16 mouse cellular contexts compared by ENCODE assay signal in genomic region chr11:75247137-75247730, GRCm38 (mm10). TPM values are rescaled to one million over a fixed set of nuclear protein-coding genes. Genes with fewer than 3 reads are reported as not detected.
DNase-seq lines count a peak whose midpoint lies in the region; ATAC-seq and TF ChIP-seq lines count a peak whose summit lies in the region.
"Had no signal": no experiment of that assay in that cellular context is flagged by ENCODE, and none has a peak within 500 bp of the region (broad histone marks: within the 10 kb centered on the region; RNA-seq: fewer than 3 reads in every experiment).

No protein-coding gene starts in this region.

- intact Hi-C loops in heart, adult 2 months (cut with DNase I): no loop called here

- no peak overlapping the region for H3K4me3 ChIP-seq in heart, embryonic 10.5 days
- no peak overlapping the region for H3K4me3 ChIP-seq in heart, adult 2 months
- no peak overlapping the region for H3K4me3 ChIP-seq in limb, embryonic 13.5 days
- H3K4me3 ChIP-seq in limb, embryonic 10.5 days: no peak overlapping the region
- no peak overlapping the region for H3K4me3 ChIP-seq in stomach, embryonic 15.5 days (replicated peaks)
- H3K4me3 ChIP-seq: embryonic facial prominence, embryonic 12.5 days; left cerebral cortex, adult 2 months; limb, embryonic 12.5 days; midbrain, embryonic 15.5 days; neural tube, embryonic 12.5 days had no signal

- WGBS in heart, embryonic 10.5 days: 89% methylated on average over 10 of the region's 10 CpGs
- WGBS in heart, adult 2 months: 89% methylated on average over 10 of the region's 10 CpGs
- WGBS in limb, embryonic 13.5 days: 93% methylated on average over 10 of the region's 10 CpGs
- WGBS in limb, embryonic 10.5 days: 94% methylated on average over 10 of the region's 10 CpGs
- 84% methylated on average over 10 of the region's 10 CpGs for WGBS in stomach, embryonic 15.5 days

- no peak for TF ChIP-seq EP300 in heart, adult 2 months (IDR thresholded peaks at IDR 0.05; ENCODE audit: insufficient read depth, low read depth, low read length)

- no peak for TF ChIP-seq POLR2A in heart, adult 2 months (IDR thresholded peaks at IDR 0.05; ENCODE audit: insufficient read depth, low read depth, low read length)

- H3K9me3 ChIP-seq in heart, embryonic 10.5 days: no peaks in the 10 kb centered on the region
- H3K9me3 ChIP-seq in limb, embryonic 13.5 days: no peaks in the 10 kb centered on the region
- H3K9me3 ChIP-seq in limb, embryonic 10.5 days (replicated peaks): no peaks in the 10 kb centered on the region
- no peaks in the 10 kb centered on the region for H3K9me3 ChIP-seq in stomach, embryonic 15.5 days
- H3K9me3 ChIP-seq: embryonic facial prominence, embryonic 12.5 days; G1E; limb, embryonic 12.5 days; midbrain, embryonic 15.5 days; neural tube, embryonic 12.5 days had no signal

- no peaks in the 10 kb centered on the region; the same call in 1 of the 2 replicates for H3K36me3 ChIP-seq in heart, embryonic 10.5 days
- no peaks in the 10 kb centered on the region for H3K36me3 ChIP-seq in heart, adult 2 months (ENCODE audit: control insufficient read depth, insufficient read depth, low read length)
- H3K36me3 ChIP-seq in limb, embryonic 13.5 days: no peaks in the 10 kb centered on the region
- no peaks in the 10 kb centered on the region for H3K36me3 ChIP-seq in limb, embryonic 10.5 days
- H3K36me3 ChIP-seq in stomach, embryonic 15.5 days: no peaks in the 10 kb centered on the region
- H3K36me3 ChIP-seq: embryonic facial prominence, embryonic 12.5 days; G1E; limb, embryonic 12.5 days; midbrain, embryonic 15.5 days; neural tube, embryonic 12.5 days had no signal

- 0 out of 2 replicates have a peak, but pooled peaks have one; percentile 34 for ATAC-seq in limb, embryonic 13.5 days (ENCODE audit: low FRiP score, low read depth)
- no peak for ATAC-seq in stomach, embryonic 15.5 days (ENCODE audit: insufficient read depth, low FRiP score, low read depth)
- ATAC-seq: liver, postnatal 0 days; midbrain, embryonic 15.5 days had no signal

- H3K4me1 ChIP-seq in heart, embryonic 10.5 days: peaks cover 92% of the 10 kb centered on the region
- peaks cover 4% of the 10 kb centered on the region for H3K4me1 ChIP-seq in heart, adult 2 months (ENCODE audit: control insufficient read depth, insufficient read depth, low read length)
- peaks cover 31% of the 10 kb centered on the region for H3K4me1 ChIP-seq in limb, embryonic 13.5 days
- H3K4me1 ChIP-seq in limb, embryonic 10.5 days: peaks cover 44% of the 10 kb centered on the region
- peaks cover 11% of the 10 kb centered on the region for H3K4me1 ChIP-seq in stomach, embryonic 15.5 days

- TF ChIP-seq CTCF in heart, adult 2 months (IDR thresholded peaks at IDR 0.05): no peak

- no peaks in the 10 kb centered on the region for H3K27me3 ChIP-seq in heart, embryonic 10.5 days (ENCODE audit: insufficient read depth, poor library complexity, severe bottlenecking)
- no peaks in the 10 kb centered on the region for H3K27me3 ChIP-seq in heart, adult 2 months (ENCODE audit: control insufficient read depth, insufficient read depth, low read length)
- H3K27me3 ChIP-seq in limb, embryonic 13.5 days: no peaks in the 10 kb centered on the region
- H3K27me3 ChIP-seq in limb, embryonic 10.5 days (ENCODE audit: low read depth, poor library complexity, severe bottlenecking): peaks cover 3% of the 10 kb centered on the region; the same call in 1 of the 2 replicates
- no peaks in the 10 kb centered on the region for H3K27me3 ChIP-seq in stomach, embryonic 15.5 days (replicated peaks)
- H3K27me3 ChIP-seq: embryonic facial prominence, embryonic 12.5 days; limb, embryonic 12.5 days; midbrain, embryonic 15.5 days; neural tube, embryonic 12.5 days had no signal

- H3K27ac ChIP-seq in heart, embryonic 10.5 days: peak overlapping the region; percentile 52; the same call in 1 of the 2 replicates
- no peak overlapping the region for H3K27ac ChIP-seq in heart, adult 2 months
- H3K27ac ChIP-seq in limb, embryonic 13.5 days: no peak overlapping the region
- H3K27ac ChIP-seq in limb, embryonic 10.5 days: no peak overlapping the region
- 0 out of 2 replicates have a peak overlapping the region, but pooled peaks have one; percentile 51 for H3K27ac ChIP-seq in stomach, embryonic 15.5 days
- H3K27ac ChIP-seq: embryonic facial prominence, embryonic 12.5 days; hindbrain, embryonic 14.5 days; left cerebral cortex, adult 2 months; limb, embryonic 12.5 days; midbrain, embryonic 15.5 days; neural tube, embryonic 12.5 days had no signal

- no peak overlapping the region for H3K9ac ChIP-seq in heart, adult 2 months (ENCODE audit: low read depth, low read length)
- no peak overlapping the region for H3K9ac ChIP-seq in limb, embryonic 13.5 days
- H3K9ac ChIP-seq in stomach, embryonic 15.5 days: no peak overlapping the region
- H3K9ac ChIP-seq: embryonic facial prominence, embryonic 12.5 days; hindbrain, embryonic 14.5 days; limb, embryonic 12.5 days; liver, postnatal 0 days; midbrain, embryonic 15.5 days; neural tube, embryonic 12.5 days had no signal

- H3K4me2 ChIP-seq in limb, embryonic 13.5 days (replicated peaks): no peak overlapping the region
- no peak overlapping the region for H3K4me2 ChIP-seq in stomach, embryonic 15.5 days
- H3K4me2 ChIP-seq: embryonic facial prominence, embryonic 12.5 days; hindbrain, embryonic 14.5 days; limb, embryonic 12.5 days; midbrain, embryonic 15.5 days; neural tube, embryonic 12.5 days had no signal

- DNase-seq in heart, embryonic 10.5 days (ENCODE audit: low spot score): no peak
- DNase-seq in heart, adult 2 months: no peak
- DNase-seq in limb, embryonic 10.5 days (ENCODE audit: low spot score): no peak
- peak; percentile 88 for DNase-seq in R1 (ENCODE audit: low read depth, low spot score)
- no peak for DNase-seq in ovary, postnatal 36 days (ENCODE audit: low spot score)
- no peak for DNase-seq in layer of hippocampus, adult 8-10 months (ENCODE audit: low spot score in 2 of 2)
- DNase-seq: liver, postnatal 0 days had no signal

- H3K79me2 ChIP-seq in heart, adult 2 months (replicated peaks; ENCODE audit: control insufficient read depth, insufficient read depth, low read length): no peaks in the 10 kb centered on the region

RNA-seq across cellular contexts. Expression of gene Rtn4rl1, which starts 53.7 kb away (rescaled TPM):
- 9.7 and 16.6 TPM in 2 replicates for polyA plus RNA-seq in heart, embryonic 10.5 days (2016; fragmentation: Nextera tagmentation; extraction: Ambion mirVana)
- 1 to 10 TPM; 8.4 to 9.4 TPM for total RNA-seq in heart, adult 2 months (2021)
- polyA plus RNA-seq in heart, adult 2 months (2012; rRNA removed): 7.5 and 10.4 TPM in 2 replicates
- polyA plus RNA-seq in limb, embryonic 13.5 days (2015; fragmentation: Nextera tagmentation; extraction: Ambion mirVana): 2.3 and 3.1 TPM in 2 replicates
- polyA plus RNA-seq in limb, embryonic 10.5 days (2016; fragmentation: Nextera tagmentation; extraction: Ambion mirVana): 0.90 and 1.3 TPM in 2 replicates
- 2.2 and 2.3 TPM in 2 replicates for polyA plus RNA-seq in stomach, embryonic 15.5 days (2015; fragmentation: Nextera tagmentation; extraction: Ambion mirVana)
- total RNA-seq in layer of hippocampus, adult 8-10 months (2022): 100 to 1,000 TPM in 2 of 4 experiments, 10 to 100 TPM in 2; 80.7 to 110 (median 97.3) TPM
- total RNA-seq: G1E had no signal
- polyA plus RNA-seq: G1E had no signal

RNA-seq across cellular contexts. Expression of gene Dph1, which starts 56.2 kb away (rescaled TPM):
- polyA plus RNA-seq in heart, embryonic 10.5 days (2016; fragmentation: Nextera tagmentation; extraction: Ambion mirVana): 26.8 and 28.0 TPM in 2 replicates
- 10 to 100 TPM in 1 of 2 experiments, 1 to 10 TPM in 1; 8.5 to 11.6 TPM for total RNA-seq in heart, adult 2 months (2021)
- 21.7 and 32.9 TPM in 2 replicates for polyA plus RNA-seq in heart, adult 2 months (2012; rRNA removed)
- polyA plus RNA-seq in limb, embryonic 13.5 days (2015; fragmentation: Nextera tagmentation; extraction: Ambion mirVana): 23.9 and 24.9 TPM in 2 replicates
- 32.7 and 35.3 TPM in 2 replicates for polyA plus RNA-seq in limb, embryonic 10.5 days (2016; fragmentation: Nextera tagmentation; extraction: Ambion mirVana)
- polyA plus RNA-seq in stomach, embryonic 15.5 days (2015; fragmentation: Nextera tagmentation; extraction: Ambion mirVana): 18.4 and 21.3 TPM in 2 replicates
- 10 to 100 TPM; 28.9 to 38.6 (median 30.9) TPM for total RNA-seq in layer of hippocampus, adult 8-10 months (2022)

Comparison
In these comparisons a context has a peak if more than half of its experiments do, and no peak if none do; other contexts are left out.
1. H3K27ac ChIP-seq: peak in heart, embryonic 10.5 days (single experiment) and stomach, embryonic 15.5 days (single experiment); none in heart, adult 2 months (single experiment), limb, embryonic 13.5 days (single experiment) and limb, embryonic 10.5 days (single experiment).